Mouse (Mus musculus) heart, adult 2 months (tissue): ENCODE results near the gene 1700019N19Rik.

ENCODE experiments used
- CTCF ChIP-seq: fragments of 200-600 bp; IDR thresholded peaks from 2 replicates; pipeline ENCODE4 v1.8.1; 2022; ENCODE audit warnings: antibody characterized with exemption, mild to moderate bottlenecking, moderate library complexity
- POLR2A ChIP-seq: fragments of 200-500 bp; IDR thresholded peaks from 2 replicates; pipeline ENCODE4 v1.6.1; 2011; ENCODE audit warnings: mild to moderate bottlenecking, low read depth, low read length, control low read depth; ENCODE audit not compliant: insufficient read depth

DNA sequence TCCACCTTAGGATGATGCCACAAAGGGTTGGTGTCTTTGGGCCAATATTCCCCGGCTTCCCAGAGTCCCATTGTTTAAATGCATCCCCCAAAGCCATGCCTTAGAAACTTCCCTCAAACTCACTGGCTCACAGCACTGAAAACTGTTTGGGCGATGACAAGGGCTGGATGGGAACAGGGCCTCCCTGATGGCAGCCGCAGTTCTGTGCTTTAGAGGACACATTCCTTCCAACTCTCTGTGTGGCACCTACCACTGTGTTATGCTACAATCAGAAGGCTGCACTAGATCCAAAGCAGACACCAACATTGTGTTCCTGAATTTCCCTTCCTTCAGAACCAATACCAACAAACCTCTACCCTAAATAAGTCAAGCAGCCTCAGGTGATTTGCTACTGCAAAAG is 49.3 kb upstream of the 1700019N19Rik start:
- TF ChIP-seq POLR2A (no peak), CTCF (no peak)
